22 mouse cellular contexts compared by ENCODE assay signal in genomic region chr9:119743312-119743711, GRCm38 (mm10). TPM values are rescaled to one million over a fixed set of nuclear protein-coding genes. Genes with fewer than 3 reads are reported as not detected.
A peak's percentile ranks its signal among the peaks of the same experiment; 100 is the strongest.
DNase-seq lines count a peak whose midpoint lies in the region; ATAC-seq and TF ChIP-seq lines count a peak whose summit lies in the region.
"Had no signal": no experiment of that assay in that cellular context is flagged by ENCODE, and none has a peak within 500 bp of the region (broad histone marks: within the 10 kb centered on the region; RNA-seq: fewer than 3 reads in every experiment).

No protein-coding gene starts in this region.

- TF ChIP-seq CTCF in lung, embryonic 14.5 days (IDR thresholded peaks at IDR 0.05; ENCODE audit: low read depth) = no peak
- no peak for TF ChIP-seq CTCF in lung, postnatal 0 days (IDR thresholded peaks at IDR 0.05)

- H3K9ac ChIP-seq in lung, embryonic 14.5 days = no peak overlapping the region
- H3K9ac ChIP-seq in lung, postnatal 0 days (replicated peaks; ENCODE audit: low read depth) = no peak overlapping the region
- H3K9ac ChIP-seq: heart, embryonic 15.5 days; liver, embryonic 15.5 days; neural tube, embryonic 15.5 days had no signal

- DNase-seq in adrenal gland, adult 8-10 months = peak; percentile 46
- no peak for DNase-seq in adrenal gland, postnatal 10 days
- DNase-seq in lung, embryonic 14.5 days = peak; percentile 48
- no peak for DNase-seq in lung, postnatal 0 days (ENCODE audit: low spot score)
- DNase-seq in NIH3T3 (ENCODE audit: low read depth) = peak; percentile 14
- no peak for DNase-seq in kidney, postnatal 25 days
- no peak for DNase-seq in right cerebral cortex, postnatal 4 days
- DNase-seq: cerebellum, adult 18-20 months; cerebellum, postnatal 25 days; embryo, embryonic 11 days; kidney, adult 18-20 months; kidney, postnatal 10 days; midbrain, embryonic 14.5 days; right cerebral cortex, postnatal 14 days had no signal

- no peak overlapping the region for H3K4me2 ChIP-seq in lung, embryonic 14.5 days
- no peak overlapping the region for H3K4me2 ChIP-seq in lung, postnatal 0 days (replicated peaks; ENCODE audit: low read depth, low read length)
- H3K4me2 ChIP-seq: heart, embryonic 15.5 days; liver, embryonic 15.5 days; neural tube, embryonic 15.5 days had no signal

- no peak for ATAC-seq in lung, embryonic 14.5 days (ENCODE audit: insufficient read depth)
- no peak for ATAC-seq in lung, postnatal 0 days

- H3K27ac ChIP-seq in lung, embryonic 14.5 days (ENCODE audit: low read depth) = no peak overlapping the region
- no peak overlapping the region for H3K27ac ChIP-seq in lung, postnatal 0 days (ENCODE audit: low read length)
- H3K27ac ChIP-seq: heart, adult 2 months; heart, embryonic 15.5 days; hindbrain, embryonic 10.5 days; layer of hippocampus, adult 2 months; liver, embryonic 15.5 days; neural tube, embryonic 15.5 days; stomach, postnatal 0 days had no signal

- no peak overlapping the region for H3K4me3 ChIP-seq in lung, embryonic 14.5 days (ENCODE audit: low read depth, low read length)
- no peak overlapping the region for H3K4me3 ChIP-seq in lung, postnatal 0 days (ENCODE audit: low read depth, low read length)
- H3K4me3 ChIP-seq: heart, adult 2 months; heart, embryonic 15.5 days; hindbrain, embryonic 10.5 days; layer of hippocampus, adult 2 months; liver, embryonic 15.5 days; neural tube, embryonic 15.5 days had no signal

- H3K4me1 ChIP-seq in lung, embryonic 14.5 days (ENCODE audit: insufficient read depth) = no peaks in the 10 kb centered on the region
- no peaks in the 10 kb centered on the region for H3K4me1 ChIP-seq in lung, postnatal 0 days (ENCODE audit: insufficient read depth, low read depth, low read length)
- H3K4me1 ChIP-seq: hindbrain, embryonic 10.5 days; neural tube, embryonic 15.5 days had no signal

- 80% methylated on average over 3 of the region's 3 CpGs for WGBS in lung, embryonic 14.5 days
- 76% methylated on average over 3 of the region's 3 CpGs for WGBS in lung, postnatal 0 days

- no peaks in the 10 kb centered on the region for H3K36me3 ChIP-seq in lung, embryonic 14.5 days (ENCODE audit: insufficient read depth)
- H3K36me3 ChIP-seq in lung, postnatal 0 days (ENCODE audit: insufficient read depth, low read length) = no peaks in the 10 kb centered on the region
- H3K36me3 ChIP-seq: heart, embryonic 15.5 days; hindbrain, embryonic 10.5 days; liver, embryonic 15.5 days; neural tube, embryonic 15.5 days had no signal

- no peak for TF ChIP-seq EP300 in lung, postnatal 0 days (IDR thresholded peaks at IDR 0.05)

- H3K27me3 ChIP-seq in lung, embryonic 14.5 days (ENCODE audit: insufficient read depth, low read length) = no peaks in the 10 kb centered on the region
- H3K27me3 ChIP-seq in lung, postnatal 0 days (replicated peaks; ENCODE audit: insufficient read depth, low read length) = no peaks in the 10 kb centered on the region
- H3K27me3 ChIP-seq: heart, embryonic 15.5 days; liver, embryonic 15.5 days; neural tube, embryonic 15.5 days had no signal

- peaks cover 3% of the 10 kb centered on the region; the same call in 1 of the 2 replicates for H3K9me3 ChIP-seq in lung, embryonic 14.5 days (ENCODE audit: low read depth, low read length)
- H3K9me3 ChIP-seq in lung, postnatal 0 days (ENCODE audit: low read length) = no peaks in the 10 kb centered on the region
- H3K9me3 ChIP-seq: heart, embryonic 15.5 days; liver, embryonic 15.5 days had no signal

RNA-seq across cellular contexts. Expression of gene Scn10a, which starts 24.2 kb away (rescaled TPM):
- not detected for total RNA-seq in adrenal gland, adult 8-10 months (2022)
- not detected for total RNA-seq in adrenal gland, postnatal 10 days (2021)
- polyA plus RNA-seq in lung, embryonic 14.5 days (2014; fragmentation: Nextera tagmentation; extraction: Ambion mirVana) = 0.05 TPM in 1 of 2 replicates, not detected in the other
- polyA plus RNA-seq in lung, postnatal 0 days (2015; fragmentation: Nextera tagmentation; extraction: Ambion mirVana) = 0.02 TPM in 2 replicates
- total RNA-seq: gastrocnemius, adult 8-10 months; layer of hippocampus, adult 2 months had no signal
- polyA plus RNA-seq: midbrain, embryonic 14.5 days; stomach, postnatal 0 days had no signal

Comparison
In these comparisons a context has a peak if more than half of its experiments do, and no peak if none do; other contexts are left out.
1. DNase-seq: peak in adrenal gland, adult 8-10 months (single experiment), lung, embryonic 14.5 days (single experiment) and NIH3T3 (single experiment); none in adrenal gland, postnatal 10 days (single experiment), lung, postnatal 0 days (single experiment), kidney, postnatal 25 days (0 of 2) and right cerebral cortex, postnatal 4 days (single experiment).